ENCODE assay signal across 8 mouse cellular contexts in genomic region chr10:129026018-129026662, GRCm38 (mm10). TPM values are rescaled to one million over a fixed set of nuclear protein-coding genes. Genes with fewer than 3 reads are reported as not detected.
DNase-seq lines count a peak whose midpoint lies in the region; ATAC-seq and TF ChIP-seq lines count a peak whose summit lies in the region.
"Had no signal": no experiment of that assay in that cellular context is flagged by ENCODE, and none has a peak within 500 bp of the region (broad histone marks: within the 10 kb centered on the region; RNA-seq: fewer than 3 reads in every experiment).

No protein-coding gene starts in this region.

- H3K9me3 ChIP-seq in forebrain, embryonic 11.5 days (ENCODE audit: control insufficient read depth, low read length) = no peaks in the 10 kb centered on the region

- no peaks in the 10 kb centered on the region for H3K27me3 ChIP-seq in forebrain, embryonic 11.5 days (ENCODE audit: control insufficient read depth, insufficient read depth, low read length)

- H3K27ac ChIP-seq in bone marrow, adult 2 months (ENCODE audit: control insufficient read depth, insufficient read depth, low read depth, low read length, poor library complexity) = no peak overlapping the region
- H3K27ac ChIP-seq in forebrain, embryonic 11.5 days (ENCODE audit: low read depth, low read length) = no peak overlapping the region

- no peak overlapping the region for H3K4me2 ChIP-seq in forebrain, embryonic 11.5 days (ENCODE audit: low read depth, low read length, severe bottlenecking)

- H3K4me1 ChIP-seq in bone marrow, adult 2 months (ENCODE audit: control insufficient read depth, insufficient read depth, low read length) = no peaks in the 10 kb centered on the region
- H3K4me1 ChIP-seq in forebrain, embryonic 11.5 days (replicated peaks; ENCODE audit: control insufficient read depth, insufficient read depth, low read length) = no peaks in the 10 kb centered on the region

- ATAC-seq in forebrain, embryonic 11.5 days (replicated peaks; ENCODE audit: low FRiP score) = peak; percentile 83

- H3K9ac ChIP-seq in forebrain, embryonic 11.5 days (ENCODE audit: low read length) = no peak overlapping the region

- peak; percentile 10 for DNase-seq in urinary bladder, postnatal 25 days (ENCODE audit: low spot score)
- no peak for DNase-seq in urinary bladder, postnatal 10 days (ENCODE audit: low spot score)
- peak; percentile 64 for DNase-seq in forebrain, embryonic 11.5 days (ENCODE audit: low spot score)
- peak; percentile 23 for DNase-seq in kidney, postnatal 14 days
- peak; percentile 20 for DNase-seq in lung, postnatal 14 days
- peak; percentile 55 for DNase-seq in right cerebral cortex, postnatal 14 days

- 0 out of 2 replicates have a peak, but pooled peaks have one; percentile 16 for TF ChIP-seq CTCF in bone marrow, adult 2 months (IDR thresholded peaks at IDR 0.05; ENCODE audit: control insufficient read depth, insufficient read depth, low read length)

- 61% methylated on average over 3 of the region's 3 CpGs for WGBS in bone marrow, adult 2 months
- WGBS in forebrain, embryonic 11.5 days = 61% methylated on average over 3 of the region's 3 CpGs

- no peaks in the 10 kb centered on the region for H3K36me3 ChIP-seq in forebrain, embryonic 11.5 days (ENCODE audit: control insufficient read depth, insufficient read depth, low read length)

- H3K4me3 ChIP-seq in bone marrow, adult 2 months (replicated peaks; ENCODE audit: control insufficient read depth, low read depth, low read length) = no peak overlapping the region
- no peak overlapping the region for H3K4me3 ChIP-seq in forebrain, embryonic 11.5 days (ENCODE audit: low read depth, low read length)

- no peak for TF ChIP-seq POLR2A in bone marrow, adult 2 months (IDR thresholded peaks at IDR 0.05; ENCODE audit: borderline replicate concordance, control insufficient read depth, low read depth, low read length)

RNA-seq across cellular contexts. Expression of gene Olfr764-ps1, which starts 13.6 kb away (rescaled TPM):
- polyA plus RNA-seq in bone marrow, adult 2 months (2011; ENCODE audit: insufficient read depth, insufficient read length, low replicate concordance, missing spikeins) = not detected in 2 replicates
- polyA plus RNA-seq in forebrain, embryonic 11.5 days (2014; fragmentation: Nextera tagmentation; extraction: Ambion mirVana) = not detected in 2 replicates
- polyA plus RNA-seq: heart, embryonic 16.5 days had no signal

RNA-seq across cellular contexts. Expression of gene Olfr763, which starts 15.5 kb away (rescaled TPM):
- polyA plus RNA-seq in bone marrow, adult 2 months (2011; ENCODE audit: insufficient read depth, insufficient read length, low replicate concordance, missing spikeins) = not detected in 2 replicates
- polyA plus RNA-seq in forebrain, embryonic 11.5 days (2014; fragmentation: Nextera tagmentation; extraction: Ambion mirVana) = not detected in 2 replicates
- polyA plus RNA-seq: heart, embryonic 16.5 days had no signal

RNA-seq across cellular contexts. Expression of gene Olfr765, which starts 23.7 kb away (rescaled TPM):
- not detected in 2 replicates for polyA plus RNA-seq in bone marrow, adult 2 months (2011; ENCODE audit: insufficient read depth, insufficient read length, low replicate concordance, missing spikeins)
- polyA plus RNA-seq in forebrain, embryonic 11.5 days (2014; fragmentation: Nextera tagmentation; extraction: Ambion mirVana) = not detected in 2 replicates
- polyA plus RNA-seq: heart, embryonic 16.5 days had no signal

RNA-seq across cellular contexts. Expression of gene Olfr9, which starts 36.9 kb away (rescaled TPM):
- not detected in 2 replicates for polyA plus RNA-seq in bone marrow, adult 2 months (2011; ENCODE audit: insufficient read depth, insufficient read length, low replicate concordance, missing spikeins)
- not detected in 2 replicates for polyA plus RNA-seq in forebrain, embryonic 11.5 days (2014; fragmentation: Nextera tagmentation; extraction: Ambion mirVana)
- polyA plus RNA-seq: heart, embryonic 16.5 days had no signal

RNA-seq across cellular contexts. Expression of gene Olfr766-ps1, which starts 42.6 kb away (rescaled TPM):
- polyA plus RNA-seq in bone marrow, adult 2 months (2011; ENCODE audit: insufficient read depth, insufficient read length, low replicate concordance, missing spikeins) = not detected in 2 replicates
- not detected in 2 replicates for polyA plus RNA-seq in forebrain, embryonic 11.5 days (2014; fragmentation: Nextera tagmentation; extraction: Ambion mirVana)
- polyA plus RNA-seq: heart, embryonic 16.5 days had no signal
